Mouse (Mus musculus) T-helper 17 cell (primary cell): ENCODE data around the gene Fbxo27.
"Not testable (repeated sequence)": the region's sequence is repeated elsewhere in the genome, so short reads cannot be mapped to it uniquely, and the experiment has no call there.

Experiments used
- in situ Hi-C, 2 experiments: fragments of 300-600 bp; cut with MboI, MseI; formaldehyde crosslinking; loops; 1 replicate in 1 of 2; 2 replicates in 1 of 2; pipeline ENCODE4 v1.15.1; 2025; ENCODE audit warnings: high pct_unique_total_duplicates in 2 of 2

Gene Fbxo27

DNA sequence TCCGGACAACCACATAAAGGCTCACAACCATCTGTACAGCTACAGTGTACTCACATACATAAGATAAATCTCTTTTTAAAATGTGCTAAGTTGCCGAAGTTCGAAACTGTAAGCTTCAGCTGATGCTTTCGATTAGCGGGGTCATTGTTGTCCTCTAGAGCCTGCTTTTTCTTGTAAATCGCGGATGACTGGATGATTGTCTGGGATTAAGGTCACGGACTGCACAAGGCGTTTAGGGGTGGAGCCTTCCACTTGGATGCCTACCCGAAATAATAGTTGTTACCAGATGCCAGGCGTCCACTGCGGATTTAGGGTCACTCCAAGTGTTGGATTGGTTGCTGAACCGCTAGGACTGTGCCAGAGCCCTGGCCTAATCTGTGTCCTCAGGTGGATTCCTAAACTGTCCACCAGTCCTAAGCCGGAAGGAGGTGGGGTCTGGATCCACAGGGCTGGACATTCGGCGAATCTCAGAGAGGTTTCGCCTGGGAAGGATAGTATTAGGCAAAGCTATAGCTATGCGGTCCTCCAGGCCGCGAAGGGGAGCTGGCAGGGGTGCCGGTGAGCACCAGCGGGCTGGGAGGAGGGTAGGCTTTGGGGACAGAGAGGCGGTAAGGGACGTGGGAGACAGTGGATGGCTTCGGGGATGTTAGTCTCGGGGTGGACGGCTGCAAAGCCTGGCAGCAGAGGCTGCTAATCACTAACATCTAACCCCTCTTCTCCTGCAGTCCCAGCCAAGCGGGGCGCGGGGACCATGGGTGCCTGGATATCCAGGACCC, at the start of gene Fbxo27:
Fbxo27 (plus strand) TSS at position 305 of the 776 bp plus-strand sequence.
- in situ Hi-C loops = no loop called here

- in situ Hi-C loops = no loop called here
Observed at GRCm38 (mm10) chr7:28645366-28645765, 47.3 kb upstream of the Fbxo27 start.

- in situ Hi-C loops = no loop called here
Observed at GRCm38 (mm10) chr7:28645947-28646475, 46.6 kb upstream of the Fbxo27 start.

DNA sequence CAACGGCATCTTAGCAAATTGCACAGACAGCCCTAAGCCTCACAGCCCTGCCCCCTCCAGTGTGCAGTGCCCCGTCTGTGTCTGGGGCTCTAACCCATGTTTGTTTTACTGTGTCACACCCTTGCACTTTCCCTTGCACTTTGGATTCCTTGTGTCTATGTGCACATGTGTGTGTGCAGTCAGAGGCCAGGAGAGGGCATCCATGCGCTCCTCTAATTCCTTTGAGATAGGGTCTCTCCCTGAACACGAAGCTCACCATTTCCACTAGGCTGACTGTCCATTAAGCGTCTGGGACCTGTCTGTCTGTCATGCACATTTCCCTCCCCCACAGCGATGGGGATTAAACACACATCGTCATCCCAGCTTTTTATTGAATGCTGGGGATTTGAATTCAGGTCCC, 45.6 kb upstream of the Fbxo27 start:
- in situ Hi-C loops = no loop called here

- in situ Hi-C loops = no loop called here
Observed at GRCm38 (mm10) chr7:28651157-28651556, 41.5 kb upstream of the Fbxo27 start.

GRCm38 (mm10) chr7:28656430-28656829, 36.2 kb upstream of the Fbxo27 start:
- in situ Hi-C loops = no loop called here

DNA sequence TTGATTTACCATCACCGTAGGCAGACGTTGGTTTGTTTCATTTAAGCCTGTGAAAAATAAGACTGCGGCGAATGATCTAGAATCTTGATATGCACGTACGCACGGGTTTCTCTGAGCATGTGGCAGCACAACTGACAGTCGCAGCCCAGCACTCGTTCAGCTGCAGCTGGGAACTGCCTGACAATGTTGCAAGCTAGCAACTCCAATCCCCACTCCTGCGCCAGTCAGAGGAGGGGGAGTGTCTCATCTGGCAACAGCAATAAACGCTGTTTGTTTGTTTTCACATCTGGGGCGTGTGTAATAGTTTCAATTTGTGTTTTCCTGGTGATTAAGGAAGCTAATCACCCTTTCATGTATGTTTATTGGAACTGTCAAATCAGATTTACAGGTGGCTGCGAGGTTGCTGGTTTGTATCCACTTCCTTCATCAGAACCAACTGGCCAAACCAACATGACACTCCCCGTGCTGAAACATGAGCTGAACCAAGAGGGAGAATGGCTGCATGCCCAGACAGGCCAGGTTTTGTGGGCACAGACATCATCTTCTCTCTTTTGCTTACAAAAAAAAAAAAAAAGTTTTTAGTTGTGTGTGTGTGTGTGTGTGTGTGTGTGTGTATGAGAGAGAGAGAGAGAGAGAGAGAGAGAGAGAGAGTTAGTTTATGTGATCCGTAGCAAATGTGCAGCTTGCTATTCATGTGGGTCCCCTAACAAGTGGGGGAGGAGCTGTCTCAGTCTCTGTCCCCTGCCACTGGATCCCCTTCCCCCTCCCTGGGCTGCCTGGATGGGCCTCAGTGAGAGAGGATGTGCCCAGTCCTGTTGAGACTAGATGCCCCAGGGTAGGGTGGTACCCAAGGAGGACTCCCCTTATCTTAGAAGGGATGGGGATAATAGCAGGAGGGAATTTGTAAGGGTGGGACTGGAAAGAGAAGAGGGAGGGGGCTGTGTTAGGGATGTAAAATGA, 26.7 kb upstream of the Fbxo27 start:
- in situ Hi-C loops = no loop called here

DNA sequence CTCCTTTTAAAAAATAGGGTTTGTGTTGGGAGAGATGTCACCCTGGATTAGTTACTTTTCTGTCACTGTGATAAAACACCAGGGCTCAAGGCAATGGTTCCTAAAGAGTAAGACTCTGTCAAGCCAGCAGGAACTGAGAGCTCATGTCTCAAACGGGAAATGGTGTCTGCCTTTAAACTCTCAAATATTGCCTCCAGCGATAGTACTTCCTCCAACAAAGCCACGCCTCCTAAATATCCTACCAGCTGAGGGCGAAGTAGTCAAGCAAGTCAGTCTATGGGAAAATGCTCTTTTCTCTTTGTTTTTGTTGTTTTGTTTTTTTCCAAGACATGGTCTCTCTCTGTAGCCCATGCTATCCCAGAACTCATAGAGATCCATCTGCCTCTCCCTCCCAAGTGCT, 21.5 kb upstream of the Fbxo27 start:
- in situ Hi-C loops = no loop called here

- in situ Hi-C loops = no loop called here
Observed at GRCm38 (mm10) chr7:28672276-28672675, 20.4 kb upstream of the Fbxo27 start.

- in situ Hi-C loops = not testable (repeated sequence)
Observed at GRCm38 (mm10) chr7:28672786-28673185, 19.9 kb upstream of the Fbxo27 start.

DNA sequence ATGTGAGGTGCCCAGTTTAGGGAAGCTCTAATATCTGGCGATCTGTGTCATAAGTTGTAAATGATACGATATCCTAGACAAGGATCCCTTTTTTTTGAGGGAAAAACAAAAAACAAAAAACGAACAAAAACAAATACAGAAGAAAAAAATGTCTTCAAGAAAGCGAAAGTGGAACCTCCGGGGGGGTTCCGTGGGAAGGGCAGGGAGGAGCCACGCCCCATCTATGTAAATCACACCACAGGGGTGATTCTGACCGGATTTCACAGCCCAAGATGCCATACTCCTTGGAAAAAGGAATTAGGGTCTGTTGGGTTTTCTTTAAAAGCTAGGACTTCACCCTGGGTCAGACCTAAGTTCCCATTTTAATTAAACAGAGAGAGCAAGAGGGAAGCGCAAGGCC, 17.7 kb upstream of the Fbxo27 start:
- in situ Hi-C loops = no loop called here

GRCm38 (mm10) chr7:28675746-28676145, 16.9 kb upstream of the Fbxo27 start:
- in situ Hi-C loops = no loop called here

GRCm38 (mm10) chr7:28676811-28677541, 15.7 kb upstream of the Fbxo27 start:
- in situ Hi-C loops = no loop called here

DNA sequence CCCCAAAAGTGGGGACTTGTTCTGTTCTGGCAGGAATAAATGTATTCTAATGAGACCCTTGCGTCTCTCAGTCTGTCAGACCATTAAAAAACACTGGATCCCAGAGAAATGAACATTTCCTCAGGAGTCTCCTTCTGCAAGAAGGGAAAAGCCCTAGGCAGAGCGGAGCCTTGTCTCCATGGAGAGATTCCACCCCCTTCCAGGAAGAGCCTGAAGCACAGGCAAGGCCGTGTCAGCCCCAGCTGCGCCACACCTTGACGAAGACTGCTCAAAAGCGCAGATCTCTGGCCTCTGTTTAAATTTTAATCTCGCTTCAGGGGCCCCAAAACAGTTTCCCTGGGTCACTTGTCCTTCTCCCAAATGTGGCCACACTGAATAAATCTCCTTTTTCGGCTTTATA, 15.0 kb upstream of the Fbxo27 start:
- in situ Hi-C loops = no loop called here

GRCm38 (mm10) chr7:28691075-28691474, 1.6 kb upstream of the Fbxo27 start:
- in situ Hi-C loops = no loop called here

- in situ Hi-C loops = no loop called here
Observed at GRCm38 (mm10) chr7:28693321-28693966, 795 bp downstream of the Fbxo27 start.

- in situ Hi-C loops = no loop called here
Observed at GRCm38 (mm10) chr7:28694423-28694822, 1.8 kb downstream of the Fbxo27 start.

- in situ Hi-C loops = no loop called here
Observed at GRCm38 (mm10) chr7:28694966-28695511, 2.4 kb downstream of the Fbxo27 start.

- in situ Hi-C loops = no loop called here
Observed at GRCm38 (mm10) chr7:28697277-28697676, 4.6 kb downstream of the Fbxo27 start.

DNA sequence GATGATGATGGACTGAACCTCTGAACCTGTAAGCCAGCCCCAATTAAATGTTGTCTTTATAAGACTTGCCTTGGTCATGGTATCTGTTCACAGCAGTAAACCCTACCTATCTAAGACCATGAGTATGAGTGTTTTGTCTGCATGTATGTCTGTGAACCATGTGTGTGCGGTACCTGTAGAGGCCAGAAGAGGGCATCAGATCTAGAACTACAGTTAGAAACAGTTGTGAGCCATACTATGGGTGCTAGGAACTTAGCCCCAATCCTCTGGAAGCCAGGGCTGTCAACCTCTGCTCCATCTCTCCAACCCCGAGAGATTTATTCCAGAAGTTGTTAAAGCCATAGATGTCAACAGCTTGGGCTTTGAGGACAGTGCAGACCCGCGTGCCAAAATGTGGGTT, 7.6 kb downstream of the Fbxo27 start:
- in situ Hi-C loops = no loop called here

- in situ Hi-C loops = not testable (repeated sequence)
Observed at GRCm38 (mm10) chr7:28701306-28701705, 8.7 kb downstream of the Fbxo27 start.
